Mouse (Mus musculus) CD4-positive, CD25-positive, alpha-beta regulatory T cell, adult 4 months (primary cell): ENCODE results near the gene Fgfr3. TPM values are rescaled to one million over a fixed set of nuclear protein-coding genes. Genes with fewer than 3 reads are reported as not detected.

Experiments used
- ATAC-seq: one replicate; pipeline ENCODE4 v1.8.0; 2017
- polyA plus RNA-seq, 2 experiments: library from polyadenylated mRNA; unstranded; fragments of 100-300 nt; shearing (Covaris generic); gene quantifications; one replicate each; pipeline ENCODE4 v1.2.1; 2017

Fgfr3 gene
- polyA plus RNA-seq, 2 experiments from 2014 or later: not detected

GRCm38 (mm10) chr5:33698669-33699068 is 22.8 kb upstream of the Fgfr3 start:
- ATAC-seq: no peak

- ATAC-seq: no peak
These were observed 21.5 kb upstream of the Fgfr3 start for GRCm38 (mm10) chr5:33700010-33700409.

- no peak for ATAC-seq
These were observed 19.6 kb upstream of the Fgfr3 start for GRCm38 (mm10) chr5:33701832-33702231.

- ATAC-seq: no peak
These were observed 17.5 kb upstream of the Fgfr3 start for GRCm38 (mm10) chr5:33703999-33704398.

- ATAC-seq: no peak
These were observed 16.4 kb upstream of the Fgfr3 start for GRCm38 (mm10) chr5:33704945-33705611.

- no peak for ATAC-seq
These were observed 15.7 kb upstream of the Fgfr3 start for GRCm38 (mm10) chr5:33705612-33706349.

- no peak for ATAC-seq
These were observed 15.2 kb upstream of the Fgfr3 start for GRCm38 (mm10) chr5:33706350-33706629.

GRCm38 (mm10) chr5:33707163-33707562 is 14.3 kb upstream of the Fgfr3 start:
- no peak for ATAC-seq

GRCm38 (mm10) chr5:33709037-33709436 is 12.4 kb upstream of the Fgfr3 start:
- ATAC-seq: no peak

- no peak for ATAC-seq
These were observed 8.9 kb upstream of the Fgfr3 start for GRCm38 (mm10) chr5:33712550-33712949.

- ATAC-seq: no peak
These were observed 6.3 kb upstream of the Fgfr3 start for GRCm38 (mm10) chr5:33715182-33715581.

GRCm38 (mm10) chr5:33716467-33716866 is 5.0 kb upstream of the Fgfr3 start:
- ATAC-seq: no peak

- no peak for ATAC-seq
These were observed 3.0 kb upstream of the Fgfr3 start for GRCm38 (mm10) chr5:33718460-33718859.

GRCm38 (mm10) chr5:33720852-33721490 is 503 bp upstream of the Fgfr3 start:
- no peak for ATAC-seq

- ATAC-seq: no peak
These were observed 968 bp downstream of the Fgfr3 start for GRCm38 (mm10) chr5:33722266-33723018.

GRCm38 (mm10) chr5:33723019-33723640 is 1.7 kb downstream of the Fgfr3 start:
- no peak for ATAC-seq

GRCm38 (mm10) chr5:33723641-33724465 is 2.4 kb downstream of the Fgfr3 start:
- ATAC-seq: no peak

GRCm38 (mm10) chr5:33726081-33726647 is 4.7 kb downstream of the Fgfr3 start:
- ATAC-seq: no peak

- no peak for ATAC-seq
These were observed 5.4 kb downstream of the Fgfr3 start for GRCm38 (mm10) chr5:33726891-33727290.

- no peak for ATAC-seq
These were observed 7.4 kb downstream of the Fgfr3 start for GRCm38 (mm10) chr5:33728841-33729240.

GRCm38 (mm10) chr5:33730516-33730915 is 9.0 kb downstream of the Fgfr3 start:
- no peak for ATAC-seq

GRCm38 (mm10) chr5:33731051-33731450 is 9.6 kb downstream of the Fgfr3 start:
- no peak for ATAC-seq
